Mouse (Mus musculus) G1E (cell line): ENCODE results near the gene Hdac4. TPM values are rescaled to one million over a fixed set of nuclear protein-coding genes. Genes with fewer than 3 reads are reported as not detected.

ENCODE experiments used
- ATAC-seq: 2 replicates; pipeline ENCODE4 v1.8.0; 2016; ENCODE audit warnings: mild to moderate bottlenecking; ENCODE audit not compliant: insufficient number of reproducible peaks, poor library complexity, low FRiP score, severe bottlenecking; ENCODE audit errors: extremely low read depth
- DNase-seq: peaks from one replicate; pipeline ENCODE4 v3.0.0; 2012; ENCODE audit warnings: low spot score
- H3K27me3 ChIP-seq: 2 replicates; pipeline ENCODE4 v1.6.1; 2012; ENCODE audit warnings: mild to moderate bottlenecking, low read length, inconsistent platforms; ENCODE audit not compliant: insufficient read depth
- H3K36me3 ChIP-seq: replicated peaks from 2 replicates; pipeline ENCODE3; 2012; ENCODE audit warnings: mild to moderate bottlenecking, inconsistent platforms
- H3K4me1 ChIP-seq: 2 replicates; pipeline ENCODE4 v1.6.1; 2012; ENCODE audit warnings: low read depth, low read length, inconsistent platforms, mixed read lengths; ENCODE audit not compliant: insufficient read depth
- H3K4me3 ChIP-seq: 2 replicates; pipeline ENCODE4 v1.5.1; 2012; ENCODE audit warnings: low read depth, mild to moderate bottlenecking, inconsistent platforms, low read length, moderate library complexity, mixed read lengths
- H3K9me3 ChIP-seq: replicated peaks from 2 replicates; pipeline ENCODE4 v1.6.1; 2012; ENCODE audit warnings: inconsistent platforms
- CTCF ChIP-seq: IDR thresholded peaks from 2 replicates; pipeline ENCODE4 v1.5.1; 2012; ENCODE audit warnings: low read depth, low read length, inconsistent platforms, mixed read lengths
- GATA1 ChIP-seq: IDR thresholded peaks from 2 replicates; pipeline ENCODE4 v1.6.1; 2012; ENCODE audit warnings: borderline replicate concordance, low read length, inconsistent platforms, mixed read lengths
- GATA2 ChIP-seq: IDR thresholded peaks from 2 replicates; pipeline ENCODE4 v1.6.1; 2012; ENCODE audit warnings: low read depth, low read length, inconsistent platforms, borderline replicate concordance
- POLR2AphosphoS5 ChIP-seq: IDR thresholded peaks from 2 replicates; pipeline ENCODE4 v1.6.1; 2012; ENCODE audit warnings: low read depth, low read length, inconsistent platforms; ENCODE audit not compliant: insufficient replicate concordance
- TAL1 ChIP-seq: conservative IDR thresholded peaks from 2 replicates; pipeline ENCODE4 v1.6.1; 2012; ENCODE audit warnings: low read depth, low read length, inconsistent platforms, mixed read lengths
- polyA plus RNA-seq: library from polyadenylated mRNA; stranded (reverse); fragments of >175 nt; gene quantifications from 2 replicates; pipeline ENCODE4 v1.2.3, GENCODE M21; 2012
- total RNA-seq, 2 experiments: library from RNA; stranded (forward) in 1 of 2; stranded (reverse) in 1 of 2; fragments of 200-1000 nt in 1 of 2; fragments of >200 nt in 1 of 2; fragmentation: Nextera tagmentation in 1 of 2; gene quantifications; 2 replicates each; pipeline ENCODE4 v1.2.3; 2014 to 2017

Hdac4 gene
- total and polyA plus RNA-seq, 3 experiments, result 15.0 to 27.2 (median 19.7) TPM

DNA sequence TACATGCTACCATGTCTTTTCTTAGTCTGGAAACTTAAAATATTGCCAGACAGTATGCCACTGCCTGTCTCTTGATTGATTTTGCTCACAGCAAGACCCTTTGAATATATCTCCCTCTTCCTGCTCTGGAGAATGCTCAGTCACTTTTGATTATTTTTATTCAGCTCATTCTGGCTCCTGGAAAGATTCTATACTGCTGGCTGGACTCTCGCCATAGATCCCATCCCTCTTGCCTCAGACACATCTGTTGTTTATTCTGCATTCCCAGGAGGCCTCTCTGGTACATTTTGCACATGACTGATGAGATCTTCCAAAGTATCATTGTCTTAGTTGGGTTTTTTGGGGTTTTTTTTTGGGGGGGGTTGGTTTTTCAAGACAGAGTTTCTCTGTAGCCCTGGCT lies 45.3 kb downstream of the Hdac4 start:
- DNase-seq (no peak), ATAC-seq (no peak)
- Histone ChIP-seq H3K4me1 (no peaks in the 10 kb centered on the region; the same call in 1 of the 2 replicates), H3K36me3 (peaks cover 55% of the 10 kb centered on the region), H3K9me3 (no peaks in the 10 kb centered on the region), H3K27me3 (no peaks in the 10 kb centered on the region), H3K4me3 (no peak overlapping the region)
- no peak for TF ChIP-seq GATA1
- TF ChIP-seq GATA2, result no peak
- no peak for TF ChIP-seq POLR2AphosphoS5
- TF ChIP-seq CTCF, result no peak
- TF ChIP-seq TAL1, result no peak

DNA sequence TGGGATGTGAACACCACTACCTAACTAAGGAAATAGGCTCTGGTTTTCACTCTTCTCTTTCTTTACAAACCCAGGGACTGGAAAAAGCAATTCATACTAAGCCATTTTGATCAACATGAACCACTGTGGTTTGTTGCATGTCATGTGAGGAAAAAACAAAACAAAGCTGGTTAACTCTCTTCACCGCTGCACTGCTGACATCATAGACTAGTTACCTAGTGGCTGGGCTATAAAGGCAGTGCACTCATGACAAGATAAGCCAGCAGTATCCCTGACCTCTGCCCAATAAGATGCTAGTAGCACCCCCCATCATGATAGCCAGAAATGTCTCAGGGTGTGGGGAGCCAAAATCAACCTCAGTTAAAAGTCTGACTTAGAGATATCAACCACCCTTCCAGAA lies 47.0 kb downstream of the Hdac4 start:
- Histone ChIP-seq H3K4me3 (no peak overlapping the region), H3K36me3 (peaks cover 56% of the 10 kb centered on the region), H3K9me3 (no peaks in the 10 kb centered on the region), H3K4me1 (no peaks in the 10 kb centered on the region; the same call in 1 of the 2 replicates), H3K27me3 (no peaks in the 10 kb centered on the region)
- ATAC-seq (no peak), DNase-seq (no peak)
- TF ChIP-seq CTCF (no peak), GATA1 (no peak), TAL1 (no peak), GATA2 (no peak), POLR2AphosphoS5 (no peak)

DNA sequence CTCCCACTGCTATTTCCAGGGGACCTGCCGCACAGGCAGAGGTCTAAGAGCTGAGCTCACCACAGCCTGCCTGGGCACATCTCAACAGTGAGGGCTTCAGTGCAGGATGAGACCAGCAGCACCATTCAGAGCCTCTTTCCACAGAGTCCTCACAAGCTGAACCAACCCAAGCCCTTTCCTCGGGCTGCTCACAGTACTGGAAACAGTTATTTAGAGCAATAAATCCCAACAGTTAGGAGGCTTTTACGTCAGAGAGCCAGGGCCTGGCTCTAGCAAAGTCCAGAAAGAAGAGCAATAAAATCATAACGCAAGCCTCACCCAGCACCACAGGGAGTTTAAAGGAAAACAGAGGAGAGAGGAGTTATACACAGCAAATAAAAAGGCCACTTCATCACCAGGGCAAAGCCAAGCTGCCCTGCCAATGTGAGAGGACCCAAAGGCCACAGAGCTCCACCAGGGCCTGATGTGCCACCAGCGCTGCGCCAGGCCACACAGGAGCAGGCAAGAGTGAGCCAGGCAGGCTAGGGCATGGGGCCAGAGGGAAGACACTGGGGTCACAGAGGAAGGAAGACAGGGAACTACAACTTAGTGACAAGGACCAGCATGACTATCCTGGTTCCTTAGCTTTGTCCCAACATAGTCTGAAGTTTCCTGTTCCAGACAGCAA lies 50.5 kb downstream of the Hdac4 start:
- no peaks in the 10 kb centered on the region; the same call in 1 of the 2 replicates for H3K4me1 ChIP-seq
- peaks cover 77% of the 10 kb centered on the region for H3K36me3 ChIP-seq
- DNase-seq (no peak), ATAC-seq (no peak)
- H3K27me3 ChIP-seq, result no peaks in the 10 kb centered on the region
- no peak for TF ChIP-seq GATA2
- TF ChIP-seq TAL1, result no peak
- no peak for TF ChIP-seq GATA1
- no peak for TF ChIP-seq POLR2AphosphoS5
- no peak for TF ChIP-seq CTCF
- no peaks in the 10 kb centered on the region for H3K9me3 ChIP-seq
- H3K4me3 ChIP-seq, result no peak overlapping the region

DNA sequence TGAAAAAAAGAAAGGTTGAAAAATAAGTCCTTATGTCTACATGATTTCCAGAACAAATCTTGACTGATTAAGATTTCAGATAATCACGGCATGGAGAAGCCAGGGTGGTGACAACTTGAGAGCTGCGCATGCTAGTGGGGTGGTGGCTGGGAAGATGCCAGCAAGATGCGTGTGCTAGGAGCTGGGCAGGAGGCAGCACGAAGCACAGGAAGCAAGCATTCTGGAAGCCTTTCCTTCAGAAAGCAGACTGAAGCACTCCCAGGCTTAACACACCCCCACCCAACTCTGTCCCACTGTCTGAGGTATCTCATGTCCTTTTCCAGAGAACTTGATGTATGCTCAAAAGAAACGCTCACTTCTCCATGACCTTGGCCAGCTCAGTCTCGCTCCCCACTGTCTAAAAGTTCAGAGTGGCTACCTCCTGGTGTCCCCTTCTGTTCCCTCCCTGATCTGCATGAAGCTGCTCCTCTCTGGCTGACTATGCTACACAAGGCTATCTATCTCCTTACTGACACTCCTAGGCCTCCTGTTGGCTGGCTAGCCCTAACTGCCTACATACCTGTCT lies 52.1 kb downstream of the Hdac4 start:
- ATAC-seq (no peak), DNase-seq (no peak)
- H3K36me3 ChIP-seq, result peaks cover 86% of the 10 kb centered on the region
- H3K9me3 ChIP-seq, result no peaks in the 10 kb centered on the region
- H3K4me1 ChIP-seq, result no peaks in the 10 kb centered on the region; the same call in 1 of the 2 replicates
- no peaks in the 10 kb centered on the region for H3K27me3 ChIP-seq
- H3K4me3 ChIP-seq, result no peak overlapping the region
- TF ChIP-seq POLR2AphosphoS5 (no peak), CTCF (no peak), TAL1 (no peak), GATA1 (no peak)

DNA sequence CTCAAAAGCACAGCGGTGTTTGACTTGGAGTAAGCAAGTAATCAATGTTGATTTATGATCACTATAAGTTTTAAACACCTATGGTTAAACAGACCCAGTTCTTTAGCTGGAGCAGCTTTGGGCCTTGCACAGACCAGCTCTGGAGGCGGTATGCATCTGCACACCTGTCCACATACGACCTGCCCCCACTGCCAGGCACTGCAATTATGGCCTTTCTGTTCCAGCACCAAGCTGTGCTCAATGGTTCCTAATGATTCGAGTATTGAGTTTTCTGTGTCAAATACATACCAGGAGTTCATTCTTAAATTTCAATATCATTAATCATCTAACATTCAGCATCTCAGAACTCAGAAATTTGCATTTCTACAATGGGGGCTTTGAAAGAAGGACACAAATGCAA lies 52.7 kb downstream of the Hdac4 start:
- DNase-seq (no peak), ATAC-seq (no peak)
- no peaks in the 10 kb centered on the region for H3K27me3 ChIP-seq
- no peaks in the 10 kb centered on the region; the same call in 1 of the 2 replicates for H3K4me1 ChIP-seq
- no peak overlapping the region for H3K4me3 ChIP-seq
- no peak for TF ChIP-seq GATA1
- TF ChIP-seq TAL1, result no peak
- TF ChIP-seq POLR2AphosphoS5, result no peak
- TF ChIP-seq CTCF, result no peak
- TF ChIP-seq GATA2, result no peak
- no peaks in the 10 kb centered on the region for H3K9me3 ChIP-seq
- H3K36me3 ChIP-seq, result peaks cover 86% of the 10 kb centered on the region

DNA sequence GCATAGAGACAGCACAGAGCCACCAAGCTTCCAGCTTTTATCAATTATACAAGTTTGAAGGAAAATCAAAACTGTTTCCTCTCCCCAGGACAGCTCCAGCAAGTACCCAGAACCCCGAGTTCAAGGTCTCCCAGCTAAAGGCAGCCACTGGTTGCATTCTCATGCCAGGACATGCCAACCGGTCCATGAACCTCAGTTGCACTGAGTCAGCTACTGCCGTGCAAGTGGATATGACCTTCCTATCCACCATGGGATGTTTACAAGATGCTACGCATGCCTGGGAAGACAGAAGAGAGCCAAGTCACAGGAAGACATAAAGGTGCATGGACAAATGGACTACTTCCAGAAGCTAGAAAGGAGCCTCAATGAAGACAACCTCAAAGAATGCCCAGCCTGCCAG lies 56.5 kb downstream of the Hdac4 start:
- DNase-seq (no peak), ATAC-seq (no peak)
- Histone ChIP-seq H3K4me1 (no peaks in the 10 kb centered on the region), H3K27me3 (no peaks in the 10 kb centered on the region), H3K36me3 (peaks cover 79% of the 10 kb centered on the region), H3K4me3 (no peak overlapping the region), H3K9me3 (no peaks in the 10 kb centered on the region)
- no peak for TF ChIP-seq GATA2
- TF ChIP-seq TAL1, result no peak
- TF ChIP-seq POLR2AphosphoS5, result no peak
